Mouse (Mus musculus) kidney, embryonic 15.5 days (tissue): ENCODE measurements around the gene Ttc4. TPM values are rescaled to one million over a fixed set of nuclear protein-coding genes. Genes with fewer than 3 reads are reported as not detected.

Experiments
- ATAC-seq: fragments of 200-750 bp; cut with Nextera tagmentation; replicated peaks from 2 replicates; pipeline ENCODE4 v1.8.0; 2017; ENCODE audit warnings: moderate TSS enrichment; ENCODE audit not compliant: low FRiP score
- H3K27ac ChIP-seq: fragments of 300-500 bp; sonication (generic); 2 replicates; pipeline ENCODE4 v1.5.1; 2015; ENCODE audit warnings: mild to moderate bottlenecking, inconsistent platforms
- H3K27me3 ChIP-seq: fragments of 300-500 bp; sonication (generic); 2 replicates; pipeline ENCODE4 v1.6.1; 2015; ENCODE audit warnings: inconsistent platforms
- H3K36me3 ChIP-seq: fragments of 300-500 bp; sonication (generic); 2 replicates; pipeline ENCODE4 v1.6.1; 2015; ENCODE audit warnings: inconsistent platforms
- H3K4me1 ChIP-seq: fragments of 300-500 bp; sonication (generic); 2 replicates; pipeline ENCODE4 v1.6.1; 2015; ENCODE audit warnings: inconsistent platforms
- H3K4me2 ChIP-seq: fragments of 300-500 bp; sonication (generic); 2 replicates; pipeline ENCODE4 v1.6.1; 2015; ENCODE audit warnings: moderate library complexity, mild to moderate bottlenecking, inconsistent platforms
- H3K4me3 ChIP-seq: fragments of 300-500 bp; sonication (generic); replicated peaks from 2 replicates; pipeline ENCODE4 v1.5.1; 2015; ENCODE audit warnings: mild to moderate bottlenecking, inconsistent platforms
- H3K9ac ChIP-seq: fragments of 300-500 bp; sonication (generic); 2 replicates; pipeline ENCODE4 v1.6.1; 2015; ENCODE audit warnings: mild to moderate bottlenecking, inconsistent platforms
- H3K9me3 ChIP-seq: fragments of 300-500 bp; sonication (generic); replicated peaks from 2 replicates; pipeline ENCODE4 v1.6.1; 2016; ENCODE audit warnings: inconsistent platforms
- WGBS: fragments of 180-500 bp; shearing (Covaris S2); methylation state at CpG from one replicate; pipeline ENCODE4 v1.1.7; 2015; ENCODE audit warnings: mixed read lengths; 5-methylcytosine and 5-hydroxymethylcytosine counted together
- polyA plus RNA-seq: library from polyadenylated mRNA; unstranded; fragments of >200 nt; fragmentation: Nextera tagmentation; extraction: Ambion mirVana; gene quantifications from 2 replicates; pipeline ENCODE4 v1.2.1, GENCODE M21; 2015

Gene Ttc4
- polyA plus RNA-seq, 1 experiment from 2014 or later, result 104 TPM

DNA sequence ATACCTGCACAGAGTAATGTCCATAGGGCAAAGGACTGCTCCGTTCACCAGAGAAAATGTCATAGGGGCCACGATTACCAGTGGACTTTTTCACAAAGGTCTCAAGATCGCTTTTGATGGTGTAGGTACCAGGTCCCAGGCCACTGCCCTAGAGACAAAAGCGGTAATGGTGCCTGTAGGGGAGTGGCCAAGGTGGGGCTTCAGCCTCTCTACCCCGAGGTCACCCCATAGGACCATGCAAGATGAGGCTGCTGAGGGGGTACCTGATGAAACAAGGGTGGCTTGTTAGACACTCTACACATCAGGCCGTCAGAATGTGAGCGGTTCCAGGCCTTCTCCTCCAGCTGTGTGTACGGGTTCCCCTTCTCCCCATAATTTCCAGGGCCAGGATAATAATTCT is 65.6 kb downstream of the Ttc4 start:
- Histone ChIP-seq H3K4me3 (no peak overlapping the region), H3K9ac (no peak overlapping the region), H3K9me3 (no peaks in the 10 kb centered on the region), H3K4me2 (no peak overlapping the region), H3K27me3 (peaks cover 20% of the 10 kb centered on the region), H3K4me1 (peaks cover 13% of the 10 kb centered on the region), H3K27ac (no peak overlapping the region), H3K36me3 (no peaks in the 10 kb centered on the region)
- ATAC-seq, result no peak
- 81% methylated on average over 8 of the region's 8 CpGs for WGBS

Other genes starting within 250 kb of the Ttc4 start
- gene Pcsk9, start 214.6 kb downstream of the Ttc4 start, polyA plus RNA-seq, result 16.3 and 18.8 TPM in 2 replicates
- gene Bsnd, start 186.7 kb downstream of the Ttc4 start, polyA plus RNA-seq, result 7.9 and 8.9 TPM in 2 replicates
- gene Dhcr24, start 117.9 kb downstream of the Ttc4 start, polyA plus RNA-seq, result 4.6 and 4.8 TPM in 2 replicates
- gene Lexm, start 61.7 kb downstream of the Ttc4 start, polyA plus RNA-seq, result not detected in 2 replicates
- gene Ttc22, start 56.5 kb downstream of the Ttc4 start, polyA plus RNA-seq, result 5.8 and 6.0 TPM in 2 replicates
- gene Pars2, start 27.9 kb downstream of the Ttc4 start, polyA plus RNA-seq, result 13.4 and 14.8 TPM in 2 replicates
- gene Mroh7, start 52.0 kb upstream of the Ttc4 start, polyA plus RNA-seq, result 0.52 and 0.57 TPM in 2 replicates
- 5.3 and 5.7 TPM in 2 replicates for gene Fam151a, start 54.9 kb upstream of the Ttc4 start, polyA plus RNA-seq
- gene Acot11, start 126.1 kb upstream of the Ttc4 start, polyA plus RNA-seq, result 2.7 and 3.7 TPM in 2 replicates
- 99.4 and 108 TPM in 2 replicates for gene Ssbp3, start 231.8 kb upstream of the Ttc4 start, polyA plus RNA-seq